Mouse (Mus musculus) fibroblast of lung, adult 2 months (primary cell): ENCODE data around the gene Fam53a.
A peak's percentile ranks its signal among the peaks of the same experiment; 100 is the strongest.

Experiments used
- DNase-seq: peaks from one replicate; pipeline ENCODE4 v3.0.0-alpha.2; 2011; ENCODE audit warnings: low read depth

The Fam53a gene

DNA sequence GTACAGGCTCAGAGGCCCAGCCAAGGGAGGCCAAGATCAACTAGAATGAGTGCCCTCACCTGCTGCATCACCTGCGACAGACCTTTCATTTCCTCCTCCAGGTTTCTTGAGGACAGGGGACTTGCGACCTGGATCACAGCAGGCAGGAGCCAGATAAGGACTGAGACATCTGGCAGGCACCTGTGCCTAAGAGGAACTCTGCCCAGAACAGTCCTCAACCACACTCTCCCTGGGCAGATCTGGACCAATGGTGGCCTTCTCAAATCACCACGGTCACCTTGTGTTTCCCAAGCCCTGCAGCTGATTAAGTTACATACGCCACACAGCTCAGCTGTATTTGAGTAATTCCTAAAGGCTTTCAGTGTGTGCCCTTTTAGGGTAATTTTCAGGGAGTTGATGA, 1.2 kb upstream of the Fam53a start:
- DNase-seq = no peak

DNA sequence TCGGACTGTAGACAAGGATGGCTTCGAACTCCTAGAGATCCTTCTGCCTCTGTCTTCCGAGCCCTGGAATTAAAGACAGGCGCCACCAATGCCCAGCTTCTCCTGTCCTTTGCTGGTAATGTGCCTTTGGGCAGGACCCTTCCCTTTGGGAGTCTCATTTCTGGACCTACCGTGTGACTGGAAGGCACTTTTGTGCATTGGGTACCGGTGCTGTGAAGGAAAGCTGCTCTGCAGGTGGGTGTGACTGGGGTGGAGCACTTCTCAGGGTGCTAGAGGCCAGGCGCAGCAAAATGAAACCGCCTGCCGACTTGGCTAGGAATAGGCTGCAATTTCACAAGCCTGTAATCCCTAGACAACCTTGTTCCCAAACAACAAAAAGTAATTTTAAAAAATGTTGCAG, 626 bp upstream of the Fam53a start:
- DNase-seq = peak; percentile 25

DNA sequence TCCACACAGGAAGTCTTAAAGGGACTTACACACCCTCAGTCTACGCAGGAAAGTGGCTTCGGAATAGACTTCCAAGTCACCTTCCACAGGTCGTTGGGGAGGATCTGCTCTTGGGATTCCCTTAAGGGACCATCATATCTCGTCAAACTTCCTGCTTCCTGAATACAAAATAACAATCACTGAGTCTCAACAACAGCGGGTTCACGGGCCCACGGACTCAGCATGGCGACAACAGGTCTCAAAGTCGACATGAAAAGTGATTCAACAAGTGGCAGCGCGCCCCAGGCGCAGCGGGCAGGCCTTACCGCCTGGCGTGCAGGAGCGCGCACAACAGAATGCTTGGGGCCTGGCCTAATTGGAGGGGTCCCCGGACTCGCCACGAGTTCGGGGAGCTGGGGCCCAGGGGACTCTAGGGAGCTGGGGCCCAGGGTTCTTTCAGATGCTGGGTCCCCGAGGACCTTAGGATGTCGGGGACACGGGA, 575 bp downstream of the Fam53a start:
- DNase-seq = peak; percentile 16

DNA sequence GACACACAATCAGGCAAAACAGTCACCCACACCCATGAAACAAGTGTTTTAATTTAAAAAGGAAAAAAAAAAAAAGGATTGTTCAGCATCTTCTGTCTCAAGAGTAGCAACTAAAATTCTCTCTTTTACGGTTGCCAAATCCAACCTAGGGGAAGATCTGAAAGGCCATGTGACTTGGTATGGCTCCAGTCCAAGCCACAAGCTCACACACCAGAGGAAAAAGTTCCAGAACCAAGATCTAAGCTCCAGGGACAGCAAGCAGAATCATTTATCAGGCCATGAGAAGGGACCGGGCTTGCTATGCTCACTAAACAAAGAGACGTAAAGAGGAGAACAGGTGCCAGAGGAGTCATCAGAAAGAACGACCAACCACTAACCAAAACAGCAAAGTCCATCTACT, 1.5 kb downstream of the Fam53a start:
- peak; percentile 25 for DNase-seq

DNA sequence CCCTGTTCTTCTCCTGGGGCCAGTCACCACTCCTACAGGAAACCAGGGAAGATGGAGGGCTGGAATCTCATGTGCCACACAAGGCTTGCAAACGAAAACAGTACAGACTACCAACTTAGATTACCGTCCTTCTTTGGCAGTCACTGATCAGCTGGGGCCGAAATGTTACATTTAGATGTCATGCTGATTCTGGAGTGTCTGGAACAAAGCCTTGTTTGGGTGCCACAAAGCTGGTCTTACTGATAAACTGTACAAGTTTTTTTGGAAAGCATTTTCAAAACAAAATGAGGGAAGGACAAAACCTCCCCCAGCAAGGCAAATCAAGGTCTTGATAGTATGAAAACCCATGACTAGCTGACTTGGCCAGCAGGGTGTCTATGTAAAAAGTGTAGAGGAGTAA, 5.7 kb downstream of the Fam53a start:
- DNase-seq = no peak

DNA sequence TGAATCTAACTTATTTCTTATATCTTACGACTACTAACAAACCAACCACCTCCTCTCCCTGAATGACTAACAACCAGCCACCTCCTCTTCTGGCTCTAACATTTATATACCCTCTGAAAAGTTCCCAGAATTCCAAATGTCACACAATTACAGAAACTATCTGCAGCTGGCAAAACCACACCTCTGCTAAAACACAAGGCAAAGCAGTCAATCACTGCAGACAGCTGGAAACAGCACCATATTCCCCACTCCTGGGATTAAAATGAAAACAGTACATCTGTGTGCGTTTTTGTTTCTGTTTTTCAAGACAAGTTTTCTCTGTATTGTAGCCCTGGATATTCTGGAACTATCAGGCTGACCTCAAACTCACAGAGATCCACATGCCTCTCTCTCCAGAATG, 6.8 kb downstream of the Fam53a start:
- no peak for DNase-seq

DNA sequence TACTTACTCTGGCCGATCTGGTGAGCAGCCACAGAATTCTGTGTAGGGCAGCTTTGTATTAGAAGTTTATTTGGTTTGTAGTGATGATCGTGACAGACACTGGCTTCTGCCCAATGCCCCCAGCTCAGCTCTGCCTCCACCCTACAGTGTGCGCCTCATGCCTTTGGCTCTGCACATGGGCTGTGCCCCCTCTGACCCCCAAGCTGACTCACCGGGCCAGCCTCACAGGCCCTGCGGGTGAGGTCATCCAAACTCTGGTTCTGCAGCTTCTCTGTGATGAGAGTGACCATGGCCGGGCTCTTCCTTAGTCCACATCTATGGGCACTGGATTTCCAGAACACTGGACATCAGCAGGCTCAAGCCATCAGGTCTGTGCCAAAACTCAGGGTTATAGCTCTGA, 15.0 kb downstream of the Fam53a start:
- DNase-seq = no peak

DNA sequence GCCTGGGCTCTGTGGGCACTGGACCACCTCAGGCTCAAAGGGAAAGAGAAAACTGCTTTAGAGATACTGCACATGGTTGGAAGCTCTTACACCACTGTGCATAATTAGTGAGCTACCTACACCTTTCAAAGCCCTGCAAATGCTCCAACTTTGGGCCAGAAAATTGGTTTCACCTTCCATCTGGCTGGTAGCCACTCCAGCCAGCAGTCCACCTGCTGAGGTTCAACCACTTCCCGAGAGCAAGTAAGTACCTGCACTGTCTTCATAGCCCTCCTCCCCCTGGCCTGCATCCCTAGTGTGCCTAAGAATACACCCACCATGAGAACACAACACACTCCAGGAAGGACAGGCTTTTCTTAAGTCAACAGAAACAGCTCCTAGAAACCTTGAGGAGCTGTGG, 17.6 kb downstream of the Fam53a start:
- DNase-seq = no peak

DNA sequence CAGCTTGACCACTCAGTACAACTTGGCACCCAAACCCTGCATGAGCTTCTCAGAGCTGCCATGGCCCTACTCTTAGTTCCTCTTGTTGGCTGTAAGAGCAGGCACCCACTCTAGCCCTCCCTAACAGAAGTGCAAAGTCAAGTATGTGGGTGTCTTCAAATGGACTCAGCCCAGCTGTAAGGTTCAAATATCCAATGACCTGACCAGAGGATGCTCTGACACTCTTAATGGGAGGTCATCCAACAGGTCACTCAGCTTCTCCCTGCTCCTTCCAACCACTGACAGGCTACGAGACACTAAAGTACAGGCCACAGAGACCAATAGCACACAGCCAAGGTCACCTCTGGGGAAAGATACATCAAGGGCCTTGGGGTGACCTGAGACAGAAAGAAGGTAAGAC, 20.2 kb downstream of the Fam53a start:
- no peak for DNase-seq

DNA sequence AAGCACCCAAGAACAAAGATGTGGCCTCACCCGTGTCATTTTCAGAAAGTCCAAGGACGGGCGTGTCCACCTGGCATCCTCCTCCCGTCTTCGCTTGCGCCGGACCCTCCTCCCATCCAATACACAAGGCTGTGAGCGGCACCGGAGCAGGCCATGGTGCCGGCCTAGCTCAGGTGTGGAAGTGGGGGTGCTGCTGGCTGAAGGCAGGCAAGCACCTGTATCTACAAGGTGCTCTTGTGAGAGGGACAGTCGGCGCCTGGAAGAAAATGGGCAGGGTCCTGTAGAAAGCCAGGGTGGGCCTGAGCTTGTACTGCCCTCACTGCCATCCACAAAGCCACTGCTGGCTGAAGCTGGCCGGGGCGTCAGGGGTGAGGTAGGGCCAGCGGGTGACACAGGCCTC, 22.0 kb downstream of the Fam53a start:
- no peak for DNase-seq

DNA sequence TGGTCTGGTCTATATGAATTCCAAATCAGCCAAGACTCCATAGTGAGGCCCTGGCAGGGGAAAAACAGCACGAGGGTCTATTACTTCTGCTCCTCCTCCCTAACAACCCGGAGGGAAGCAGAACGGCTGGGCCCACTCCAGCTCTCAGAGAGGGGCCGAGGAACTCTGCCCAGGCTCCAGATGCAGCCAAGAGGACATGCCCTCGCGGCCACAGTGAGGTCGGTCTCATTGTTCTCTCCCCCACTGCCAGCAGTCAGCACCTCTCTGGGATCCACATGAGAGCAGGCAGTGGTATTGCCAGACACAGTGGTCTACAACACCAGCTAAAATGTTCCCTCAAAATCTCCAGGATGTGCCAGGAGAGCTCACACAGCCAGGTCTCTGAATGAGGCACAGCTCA, 22.8 kb downstream of the Fam53a start:
- DNase-seq = no peak

DNA sequence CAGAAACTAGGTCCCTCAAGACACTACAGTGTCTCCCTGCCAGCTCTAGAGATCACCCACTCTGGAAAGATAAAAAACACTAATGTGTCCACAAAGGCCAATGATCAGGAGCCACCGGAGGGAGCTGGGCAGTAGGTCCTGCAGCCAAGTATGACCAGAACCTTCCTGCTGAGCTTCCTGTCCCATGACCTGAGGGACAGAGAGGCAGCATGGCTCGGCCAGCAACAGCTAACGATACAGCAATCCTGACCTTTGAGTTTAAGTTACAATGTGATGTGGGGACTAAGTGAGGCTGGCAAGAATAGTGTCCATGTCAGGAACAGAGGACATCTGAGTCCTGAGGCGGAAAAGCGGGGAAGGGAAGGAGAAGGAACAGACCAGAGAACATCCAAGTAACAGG, 24.1 kb downstream of the Fam53a start:
- no peak for DNase-seq

DNA sequence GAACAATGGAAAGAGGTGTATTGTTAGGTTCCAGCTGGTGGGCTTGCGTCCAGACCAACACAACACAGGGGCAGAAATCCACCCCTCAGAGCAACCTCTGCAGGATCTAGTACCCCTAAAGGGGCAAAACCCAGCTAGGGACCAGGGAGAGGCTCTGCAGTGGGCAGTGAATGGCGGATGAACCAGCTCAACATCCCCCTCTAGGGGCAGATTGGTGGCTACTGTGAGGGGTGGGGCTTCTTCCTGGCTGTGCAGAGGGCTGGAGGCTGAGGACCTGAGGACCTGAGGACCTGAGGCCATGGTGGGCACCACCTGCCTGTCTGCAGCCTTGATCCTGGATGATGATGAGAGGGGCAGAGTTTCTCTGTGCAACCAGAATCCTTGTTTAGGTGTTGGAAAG, 35.8 kb downstream of the Fam53a start:
- no peak for DNase-seq

DNA sequence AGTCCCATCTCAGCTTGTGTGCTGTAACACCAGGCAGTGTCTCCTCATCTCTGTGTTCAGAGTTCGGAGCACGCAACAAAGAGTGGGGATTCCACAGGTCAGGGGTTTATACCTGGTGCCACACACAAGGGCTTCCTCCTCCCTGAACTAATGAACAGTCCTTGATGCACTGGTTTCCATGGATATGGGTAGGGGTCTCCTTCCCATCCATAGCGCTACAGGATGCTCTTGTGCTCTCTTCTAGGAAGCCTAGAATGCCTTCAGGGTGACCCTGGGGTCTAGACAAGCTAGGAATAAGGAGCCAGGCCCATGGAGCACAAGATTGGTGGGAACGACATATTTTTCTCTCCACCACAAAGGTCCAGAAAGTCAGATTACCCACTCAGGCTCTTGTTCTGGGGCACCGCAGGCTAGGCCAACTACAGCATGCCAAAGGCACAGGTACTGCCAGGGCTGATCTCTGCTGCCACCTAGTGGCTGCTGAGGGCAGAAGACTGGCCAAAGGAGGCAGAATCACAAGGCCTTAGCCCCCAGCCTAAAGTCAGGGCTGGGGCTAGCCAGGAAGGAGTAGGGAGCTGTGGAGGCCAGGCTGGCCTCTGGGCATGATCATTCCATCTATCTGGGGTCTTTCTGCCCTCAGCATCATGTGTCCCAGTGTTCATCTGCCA, 40.1 kb downstream of the Fam53a start:
- peak; percentile 23 for DNase-seq

DNA sequence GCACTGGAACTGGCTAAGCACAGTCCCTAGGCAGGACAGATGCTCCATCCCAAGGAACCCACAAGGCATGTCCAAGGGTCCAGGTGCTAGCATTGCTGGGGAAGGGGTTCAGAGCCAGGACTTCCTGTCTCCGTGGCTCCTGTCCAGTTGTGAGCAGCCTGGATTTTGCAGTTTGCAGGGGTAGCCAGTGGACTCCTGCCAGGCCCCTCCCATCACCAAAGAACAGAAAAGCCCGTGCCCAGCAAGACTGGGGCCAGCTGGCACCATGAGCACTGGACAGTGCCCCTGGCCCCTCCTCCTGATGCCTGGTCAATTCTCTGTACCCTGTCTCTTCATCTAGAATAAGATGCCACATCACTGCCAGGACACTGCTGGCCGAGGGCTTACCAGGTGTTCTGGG, 41.4 kb downstream of the Fam53a start:
- no peak for DNase-seq

DNA sequence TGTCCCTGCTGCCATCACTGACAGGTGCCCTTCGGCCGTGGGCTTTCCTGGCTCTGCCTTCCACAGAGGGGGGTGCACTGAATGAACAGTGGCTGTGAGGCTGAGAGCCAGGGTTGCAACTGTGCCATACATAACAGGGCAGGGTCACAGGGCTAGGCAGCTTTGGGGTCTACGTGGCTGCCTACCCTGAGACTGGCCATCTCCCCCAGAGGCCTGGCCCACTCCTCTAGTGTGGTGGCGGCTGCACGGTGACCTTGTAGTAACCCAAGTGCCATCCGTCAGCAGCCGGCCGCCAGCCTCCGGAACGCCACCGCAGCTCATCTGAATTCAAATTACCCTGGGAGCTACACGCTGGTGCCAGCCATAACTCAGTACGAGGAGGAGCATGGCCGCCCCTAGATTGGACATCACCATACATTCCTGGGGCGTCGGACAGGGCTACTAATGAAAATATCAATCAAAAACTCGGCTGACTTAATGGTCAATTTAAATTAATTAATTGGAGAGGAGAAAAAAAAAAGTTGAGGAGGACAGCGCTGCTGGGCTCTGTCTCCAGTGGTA, 41.9 kb downstream of the Fam53a start:
- DNase-seq = no peak

DNA sequence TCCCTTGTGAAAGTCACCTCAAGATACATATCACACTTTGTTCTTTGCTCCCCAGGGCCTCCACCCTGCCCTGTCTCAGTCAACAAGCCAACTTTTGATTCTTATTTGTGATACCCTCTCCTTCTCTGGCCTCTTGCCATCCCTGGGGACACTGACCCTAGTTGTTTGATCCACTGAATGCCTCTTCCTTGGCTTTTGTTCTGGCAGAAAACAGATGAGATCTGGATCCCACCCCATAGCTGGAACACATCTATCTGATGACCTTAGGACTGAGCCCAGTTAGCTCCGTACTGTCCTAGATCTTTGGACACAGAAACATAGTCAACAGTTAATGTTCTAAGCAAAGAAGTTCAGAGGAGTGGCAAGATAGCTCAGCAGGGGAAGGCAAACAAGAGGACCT, 49.1 kb downstream of the Fam53a start:
- DNase-seq = no peak

DNA sequence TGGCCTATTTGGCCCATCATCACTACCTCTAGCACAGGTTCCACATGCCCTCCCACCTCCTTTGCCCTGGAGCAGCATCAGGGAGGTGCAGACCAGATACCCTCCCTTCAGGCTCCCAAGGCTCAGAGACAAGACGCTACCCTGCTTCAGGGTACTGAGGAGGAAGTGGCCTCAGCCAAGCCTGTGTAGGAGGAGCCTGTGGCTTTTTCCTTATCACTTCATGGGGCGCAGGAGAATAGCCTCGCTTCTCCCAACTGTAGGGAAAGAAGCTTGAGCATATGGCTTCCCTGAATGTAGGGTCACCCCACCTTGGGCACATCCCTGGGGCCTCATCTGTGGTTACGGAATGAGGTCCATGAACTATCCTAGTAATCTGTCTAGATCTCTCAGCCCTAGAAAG, 55.2 kb downstream of the Fam53a start:
- DNase-seq = no peak

DNA sequence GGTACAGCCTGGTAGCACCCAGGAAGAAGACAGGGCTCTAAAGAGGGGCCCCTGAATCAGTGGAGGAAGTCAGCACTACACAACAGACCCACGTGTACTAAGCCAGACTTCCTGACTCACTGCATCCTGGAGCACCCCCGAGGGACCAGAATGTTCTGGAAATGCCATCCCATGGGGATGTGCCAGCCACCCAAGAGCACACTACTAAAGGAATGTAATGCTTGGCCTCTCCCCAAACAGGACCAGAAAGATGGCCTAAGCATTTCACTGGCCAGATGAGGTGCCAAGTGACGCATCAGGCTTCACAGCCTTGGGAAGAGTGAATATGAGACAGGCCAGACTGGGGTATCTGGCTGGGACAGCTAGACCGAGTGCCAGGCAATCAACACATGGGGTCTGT, 63.5 kb downstream of the Fam53a start:
- no peak for DNase-seq

DNA sequence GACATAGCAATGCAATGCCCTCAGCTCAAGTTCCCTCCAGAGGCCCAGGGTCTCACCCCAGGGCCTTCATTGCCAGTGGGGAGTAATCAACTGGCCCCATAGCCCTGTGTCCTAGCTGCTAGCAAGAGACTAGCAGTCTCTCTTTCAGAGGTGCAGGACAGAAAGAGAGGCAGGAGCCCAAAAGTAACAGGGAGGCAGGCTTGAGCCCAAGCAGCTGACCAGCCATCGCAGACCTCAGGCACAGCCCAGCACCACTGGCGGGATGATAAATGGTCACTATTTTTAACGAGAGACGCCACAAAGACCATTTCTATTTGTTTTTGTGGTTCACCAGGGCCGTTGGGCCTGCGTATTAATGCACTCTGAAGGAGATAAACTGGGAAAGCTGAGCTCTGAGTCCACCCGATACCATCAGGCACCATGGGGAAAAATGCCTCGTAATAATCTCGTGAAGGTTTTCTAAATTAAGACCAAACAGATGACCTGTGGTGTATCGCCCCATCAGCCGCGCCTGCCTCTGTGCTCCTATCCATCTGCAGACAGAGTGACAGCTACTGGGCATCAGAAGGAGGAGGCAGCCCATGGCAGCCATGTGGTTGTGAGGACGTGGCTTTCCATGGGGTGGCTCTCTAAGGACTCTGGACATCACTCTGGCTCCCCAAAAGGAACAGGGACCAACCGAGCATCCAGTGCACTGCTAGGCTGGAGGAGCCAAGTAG, 73.0 kb downstream of the Fam53a start:
- DNase-seq = no peak
